Mouse (Mus musculus) kidney, adult 2 months (tissue): Measurements from ENCODE around the gene Chst11.

Experiments
- CTCF ChIP-seq: fragments of 200-500 bp; conservative IDR thresholded peaks from 2 replicates; pipeline ENCODE4 v1.5.1; 2011; ENCODE audit warnings: low read depth, mild to moderate bottlenecking, control low read depth, low read length, moderate library complexity, mixed read lengths; ENCODE audit not compliant: insufficient read depth, insufficient read length
- POLR2A ChIP-seq: fragments of 200-500 bp; IDR thresholded peaks from one replicate; pipeline ENCODE4 v1.6.1; 2011; ENCODE audit warnings: low read depth, low read length, control low read depth

- TF ChIP-seq CTCF (no peak), POLR2A (no peak)
Observed at GRCm38 (mm10) chr10:83242106-83242686, 256.9 kb downstream of the Chst11 start.
